Mouse (Mus musculus) naive thymus-derived CD4-positive, alpha-beta T cell, adult 2 months (primary cell): ENCODE data around the gene Tspan13.

Experiments
- DNase-seq: peaks from one replicate; pipeline ENCODE4 v3.0.0-alpha.2; 2011; ENCODE audit warnings: low read depth

The Tspan13 gene

DNA sequence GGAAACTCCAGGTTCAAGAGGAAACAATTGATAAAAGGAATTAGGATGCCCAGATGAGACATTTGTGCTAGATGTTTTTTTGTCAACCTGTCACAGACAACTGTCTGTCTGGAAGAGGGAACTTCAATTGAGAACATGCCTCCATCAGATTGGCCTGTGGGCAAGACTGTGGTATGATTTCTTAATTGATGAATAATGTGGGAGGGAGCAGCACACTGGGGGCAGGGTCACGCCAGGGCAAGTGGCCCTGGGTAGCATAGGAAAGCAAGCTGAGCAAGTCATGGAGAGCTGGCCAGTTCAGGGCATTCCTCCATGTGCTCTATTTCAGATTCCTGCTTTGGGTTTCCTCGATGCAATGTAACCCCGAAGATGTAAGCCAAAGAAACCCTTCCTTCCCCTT is 66.4 kb downstream of the Tspan13 start:
- no peak for DNase-seq

GRCm38 (mm10) chr12:35966768-35967141 is 75.5 kb downstream of the Tspan13 start:
- no peak for DNase-seq

GRCm38 (mm10) chr12:35966098-35966767 is 76.1 kb downstream of the Tspan13 start:
- DNase-seq, result no peak
